Comparison of ENCODE assay signal across 27 mouse cellular contexts in the genomic region with DNA sequence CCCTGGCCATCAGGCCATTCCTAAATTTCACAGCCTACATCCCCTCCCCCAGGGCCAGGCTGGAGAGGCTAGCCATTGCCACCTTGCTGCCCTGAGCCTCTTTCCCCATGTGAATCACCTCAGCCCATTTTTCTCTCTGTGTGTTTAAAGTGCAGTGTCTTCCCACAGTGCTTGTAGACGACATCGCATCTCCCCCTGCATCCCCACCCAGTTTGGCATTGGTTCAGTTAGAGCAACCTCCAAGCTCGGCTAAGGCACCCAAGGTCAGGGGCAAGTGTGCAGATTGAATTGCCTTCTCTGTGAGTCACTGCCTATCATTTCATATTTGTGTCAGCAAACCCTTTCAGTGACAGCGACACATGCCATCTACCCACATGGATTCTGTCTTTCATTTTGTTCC. TPM values are rescaled to one million over a fixed set of nuclear protein-coding genes. Genes with fewer than 3 reads are reported as not detected.
DNase-seq lines count a peak whose midpoint lies in the region; ATAC-seq and TF ChIP-seq lines count a peak whose summit lies in the region.
"Had no signal": no experiment of that assay in that cellular context is flagged by ENCODE, and none has a peak within 500 bp of the region (broad histone marks: within the 10 kb centered on the region; RNA-seq: fewer than 3 reads in every experiment).

No protein-coding gene starts in this region.

- no peak overlapping the region for H3K4me3 ChIP-seq in layer of hippocampus, adult 2 months
- no peak overlapping the region for H3K4me3 ChIP-seq in midbrain, postnatal 0 days (ENCODE audit: low read depth, low read length)
- H3K4me3 ChIP-seq: forebrain, embryonic 10.5 days; forebrain, embryonic 13.5 days; heart, embryonic 12.5 days; heart, embryonic 15.5 days; hindbrain, embryonic 10.5 days; hindbrain, embryonic 13.5 days had no signal

- ATAC-seq in midbrain, postnatal 0 days (ENCODE audit: low FRiP score) = no peak
- ATAC-seq: CD4-positive, CD25-positive, alpha-beta regulatory T cell, adult 4 months; forebrain, embryonic 13.5 days; forebrain, embryonic 16.5 days; hindbrain, postnatal 0 days; inflammation-experienced regulatory T-cells, adult 6 months; intestine, embryonic 16.5 days had no signal

- no peak for TF ChIP-seq CTCF in layer of hippocampus, adult 2 months (conservative IDR thresholded peaks at IDR 0.05)
- TF ChIP-seq CTCF in midbrain, postnatal 0 days (IDR thresholded peaks at IDR 0.05) = no peak

- WGBS in midbrain, postnatal 0 days = 94% methylated on average over 4 of the region's 4 CpGs

- no peak overlapping the region for H3K9ac ChIP-seq in midbrain, postnatal 0 days (replicated peaks; ENCODE audit: low read length, poor library complexity, severe bottlenecking)
- H3K9ac ChIP-seq: forebrain, embryonic 13.5 days; heart, embryonic 12.5 days; heart, embryonic 15.5 days; hindbrain, embryonic 13.5 days had no signal

- H3K36me3 ChIP-seq in midbrain, postnatal 0 days (ENCODE audit: insufficient read depth, low read length) = no peaks in the 10 kb centered on the region
- H3K36me3 ChIP-seq: forebrain, embryonic 10.5 days; heart, embryonic 12.5 days; heart, embryonic 15.5 days; hindbrain, embryonic 10.5 days; hindbrain, embryonic 13.5 days had no signal

- DNase-seq in layer of hippocampus, adult 2 months (ENCODE audit: low spot score in 2 of 2) = no peak
- DNase-seq in layer of hippocampus, adult 9-10 months (ENCODE audit: low spot score) = no peak
- DNase-seq in adrenal gland, adult 2 months = peak; percentile 89
- peak; percentile 73 for DNase-seq in adrenal gland, postnatal 10 days
- DNase-seq in adrenal gland, postnatal 36 days = peak; percentile 76 to 80
- no peak for DNase-seq in thymus, postnatal 36 days
- no peak for DNase-seq in midbrain, postnatal 0 days (ENCODE audit: low spot score)
- DNase-seq: cerebellum, adult 11-12 months; cerebellum, adult 8-10 months; cerebellum, postnatal 10 days; gastrocnemius, postnatal 10 days; heart, adult 18-20 months; heart, postnatal 10 days; heart, postnatal 36 days; kidney, adult 18-20 months had no signal

- H3K4me2 ChIP-seq in midbrain, postnatal 0 days (ENCODE audit: low read depth, low read length, poor library complexity, severe bottlenecking) = no peak overlapping the region
- H3K4me2 ChIP-seq: forebrain, embryonic 13.5 days; heart, embryonic 12.5 days; heart, embryonic 15.5 days; hindbrain, embryonic 13.5 days had no signal

- no peaks in the 10 kb centered on the region for H3K4me1 ChIP-seq in midbrain, postnatal 0 days (ENCODE audit: insufficient read depth, low read length)

- H3K9me3 ChIP-seq in midbrain, postnatal 0 days (ENCODE audit: low read length) = no peaks in the 10 kb centered on the region
- H3K9me3 ChIP-seq: forebrain, embryonic 10.5 days; forebrain, embryonic 13.5 days; heart, embryonic 12.5 days; heart, embryonic 15.5 days; hindbrain, embryonic 10.5 days; hindbrain, embryonic 13.5 days had no signal

- no peaks in the 10 kb centered on the region for H3K27me3 ChIP-seq in midbrain, postnatal 0 days (ENCODE audit: insufficient read depth, low read length)
- H3K27me3 ChIP-seq: forebrain, embryonic 13.5 days; heart, embryonic 12.5 days; heart, embryonic 15.5 days had no signal

- H3K27ac ChIP-seq in layer of hippocampus, adult 2 months = 0 out of 2 replicates have a peak overlapping the region, but pooled peaks have one; percentile 29
- H3K27ac ChIP-seq in midbrain, postnatal 0 days (ENCODE audit: low read depth, low read length) = no peak overlapping the region
- H3K27ac ChIP-seq: forebrain, embryonic 10.5 days; forebrain, embryonic 13.5 days; heart, embryonic 15.5 days; hindbrain, embryonic 10.5 days; hindbrain, embryonic 13.5 days; hindbrain, postnatal 0 days had no signal

RNA-seq across cellular contexts. Expression of a gene that starts 20.6 kb away (rescaled TPM):
- total RNA-seq in layer of hippocampus, adult 2 months (2021) = 10 to 100 TPM; 12.6 to 15.3 TPM
- 10 to 100 TPM; 48.7 to 77.8 TPM for total RNA-seq in adrenal gland, adult 2 months (2021)
- 437 and 633 TPM in 2 replicates for polyA plus RNA-seq in adrenal gland, adult 2 months (2012; rRNA removed)
- total RNA-seq in adrenal gland, postnatal 10 days (2021) = 100 to 1,000 TPM in 1 of 2 experiments, 10 to 100 TPM in 1; 95.0 to 101 TPM
- total RNA-seq in adrenal gland, postnatal 36 days (2021) = 100 to 1,000 TPM in 1 of 2 experiments, 10 to 100 TPM in 1; 54.8 to 151 TPM
- total RNA-seq in midbrain, postnatal 0 days (2014; rRNA removed) = 27.8 and 33.7 TPM in 2 replicates
- polyA plus RNA-seq in midbrain, postnatal 0 days (2015; fragmentation: Nextera tagmentation; extraction: Ambion mirVana) = 2.1 and 2.2 TPM in 2 replicates
- total RNA-seq: MEL had no signal
- polyA plus RNA-seq: CD4-positive, CD25-positive, alpha-beta regulatory T cell, adult 4 months had no signal

Comparison
In these comparisons a context has a peak if more than half of its experiments do, and no peak if none do; other contexts are left out.
1. DNase-seq: peak in adrenal gland, adult 2 months (single experiment), adrenal gland, postnatal 10 days (single experiment) and adrenal gland, postnatal 36 days (2 of 2); none in layer of hippocampus, adult 2 months (0 of 2), layer of hippocampus, adult 9-10 months (single experiment), thymus, postnatal 36 days (0 of 2) and midbrain, postnatal 0 days (single experiment).